Mouse (Mus musculus): ENCODE results near the gene Tmem150a.
A peak's percentile ranks its signal among the peaks of the same experiment; 100 is the strongest.

Gene Tmem150a

DNA sequence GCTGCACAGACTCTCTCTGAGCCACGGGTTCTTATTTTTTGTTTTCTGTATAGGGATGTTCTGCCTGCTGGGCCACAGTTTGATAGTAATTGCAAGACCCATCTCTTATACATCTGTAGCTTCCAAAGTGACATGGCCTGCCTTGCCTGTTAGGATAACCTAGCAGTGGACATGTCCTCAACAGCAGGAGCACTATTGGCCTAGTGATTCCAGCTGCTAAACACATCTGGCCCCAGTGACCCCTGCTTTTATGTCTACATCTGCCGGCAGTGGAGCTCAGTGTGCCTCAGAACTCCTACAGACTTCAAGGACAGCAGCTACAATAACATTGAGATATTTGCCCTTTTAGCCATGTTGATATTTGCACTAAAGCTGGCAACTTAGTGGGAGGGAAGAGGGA is 44.7 kb downstream of the Tmem150a start:
- DNase-seq (ENCODE audit: low spot score in 2 of 2), result no peak

DNA sequence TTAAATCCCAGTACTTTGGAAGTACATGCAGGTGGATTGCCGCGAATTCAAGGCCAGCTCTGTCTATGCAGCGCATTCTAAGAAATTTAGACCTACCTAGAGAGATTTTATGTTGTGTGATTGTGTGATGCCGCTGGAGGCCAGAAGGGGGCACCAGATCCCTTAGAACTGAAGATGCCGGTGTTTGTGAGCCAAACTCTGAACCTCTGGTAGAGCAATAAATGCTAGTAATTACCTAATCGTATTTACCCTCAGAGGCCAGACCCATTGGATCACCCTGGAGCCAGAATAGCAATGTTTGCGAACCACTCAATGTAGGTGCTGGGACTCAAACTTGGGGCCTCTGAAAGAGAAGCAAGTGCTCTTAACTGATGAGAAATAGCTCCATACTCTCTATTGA is 46.6 kb downstream of the Tmem150a start:
- peak; percentile 72 to 79 for DNase-seq (ENCODE audit: low spot score in 2 of 2)

DNA sequence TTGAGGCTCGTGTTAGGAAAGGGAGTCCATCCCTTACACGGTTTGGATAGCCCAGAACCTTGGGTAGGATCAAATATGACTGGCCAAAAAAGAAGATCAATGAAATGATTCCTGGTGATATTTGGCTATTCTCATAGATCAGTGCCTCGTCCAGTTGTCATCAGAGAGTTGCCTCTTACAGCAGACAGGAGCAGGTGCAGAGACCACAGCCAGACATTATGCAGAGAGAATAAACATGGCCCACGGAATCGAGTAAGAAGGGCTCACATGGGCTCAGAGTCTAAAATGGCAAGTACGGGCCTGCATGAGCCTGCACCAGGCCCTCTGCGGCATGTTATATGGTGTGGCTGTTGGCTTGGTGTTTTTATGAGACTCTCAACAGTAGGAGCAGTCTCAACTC is 50.1 kb downstream of the Tmem150a start:
- no peak for DNase-seq (ENCODE audit: low spot score in 2 of 2)

DNA sequence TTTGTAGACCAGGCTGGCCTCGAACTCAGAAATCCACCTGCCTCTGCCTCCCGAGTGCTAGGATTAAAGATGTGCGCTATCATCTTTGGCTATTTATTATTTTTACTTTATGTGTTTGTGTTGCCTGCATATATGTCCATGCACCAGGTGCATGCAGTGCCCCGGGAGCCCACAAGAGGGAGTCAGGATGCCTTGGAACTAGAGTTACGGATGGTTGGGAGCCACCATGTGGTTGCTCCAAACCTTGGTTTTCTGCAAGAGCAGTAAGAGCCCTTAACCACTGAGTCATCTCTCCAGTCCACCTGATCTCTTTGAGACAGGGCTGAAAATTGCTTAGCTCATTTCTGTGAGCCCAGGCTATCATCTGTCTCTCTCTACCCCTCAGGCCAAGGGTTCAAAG is 51.9 kb downstream of the Tmem150a start:
- peak; percentile 67 to 84 for DNase-seq (ENCODE audit: low spot score in 2 of 2)

Data from natural killer cell, adult 2 months (primary cell).